Mouse (Mus musculus): ENCODE results near the gene Gm20388.

DNA sequence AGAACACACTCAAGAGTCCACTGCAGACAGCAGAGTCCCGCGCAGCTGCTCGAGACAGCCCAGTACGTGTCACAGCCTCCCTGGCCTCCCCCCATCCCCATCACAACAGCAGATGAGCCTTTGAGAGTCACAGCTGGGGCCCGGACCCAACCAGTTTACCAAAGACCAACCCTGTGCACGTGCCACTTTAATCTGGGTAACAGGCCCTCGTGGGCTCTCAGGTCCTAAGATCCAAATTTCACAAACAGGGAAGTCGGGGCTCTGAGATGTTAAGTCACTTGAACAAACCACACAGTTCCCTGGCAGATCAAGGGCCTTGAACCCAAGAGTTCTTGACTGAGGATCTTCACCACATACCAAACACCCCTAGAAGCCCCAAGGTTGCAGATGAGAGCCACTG, 2010.9 kb downstream of the Gm20388 start:
- no peak for TF ChIP-seq CTCF (IDR thresholded peaks at IDR 0.05; ENCODE audit: low read depth, low read length)
- TF ChIP-seq TAL1 (conservative IDR thresholded peaks at IDR 0.05; ENCODE audit: low read depth, low read length) = no peak
- TF ChIP-seq POLR2AphosphoS5 (IDR thresholded peaks at IDR 0.05; ENCODE audit: insufficient replicate concordance, low read depth, low read length) = no peak
- TF ChIP-seq GATA1 (IDR thresholded peaks at IDR 0.05; ENCODE audit: borderline replicate concordance, low read length) = no peak

Measured in G1E (cell line).